Mouse (Mus musculus) left cerebral cortex, postnatal 10 days (tissue): ENCODE measurements around the gene Tmem138. TPM values are rescaled to one million over a fixed set of nuclear protein-coding genes. Genes with fewer than 3 reads are reported as not detected.

Experiments used
- DNase-seq, 2 experiments: peaks; one replicate each; pipeline ENCODE4 v3.0.0; 2021 to 2022; ENCODE audit warnings: low spot score in 2 of 2, mixed read lengths in 1 of 2; ENCODE audit errors: extremely low spot score in 1 of 2
- intact Hi-C: fragments of 180-260 bp; cut with DNase I; formaldehyde crosslinking; loops from one replicate; pipeline ENCODE4 v1.15.1; 2025
- total RNA-seq, 2 experiments: library from RNA; stranded (reverse); gene quantifications; 2 replicates each; pipeline ENCODE4 v1.2.3; 2021

The Tmem138 gene
- total RNA-seq, 2 experiments from 2014 or later, result 12.4 to 15.2 TPM

- intact Hi-C loops, result no loop called here
- DNase-seq, result no peak
Measured at GRCm38 (mm10) chr19:10524784-10525105, 52.4 kb downstream of the Tmem138 start.

GRCm38 (mm10) chr19:10523483-10524080, 53.6 kb downstream of the Tmem138 start:
- no peak for DNase-seq
- intact Hi-C loops, result no loop called here

- intact Hi-C loops, result no loop called here
- no peak for DNase-seq
Measured at GRCm38 (mm10) chr19:10521926-10522325, 55.2 kb downstream of the Tmem138 start.

Other genes starting within 250 kb of the Tmem138 start
- 100 to 1,000 TPM; 240 to 248 TPM for gene Syt7, start 188.3 kb downstream of the Tmem138 start, total RNA-seq
- gene Lrrc10b, start 119.9 kb downstream of the Tmem138 start, total RNA-seq, result 10 to 100 TPM in 1 of 2 experiments, 1 to 10 TPM in 1; 8.7 to 13.3 TPM
- gene Ppp1r32, start 94.4 kb downstream of the Tmem138 start, total RNA-seq, result 1 to 10 TPM in 1 of 2 experiments, under 1 TPM in 1; 0.83 to 2.0 TPM
- 10 to 100 TPM; 70.4 to 75.8 TPM for gene Cpsf7, start 52.1 kb downstream of the Tmem138 start, total RNA-seq
- 10 to 100 TPM; 54.9 to 55.0 TPM for gene Sdhaf2, start 51.2 kb downstream of the Tmem138 start, total RNA-seq
- 10 to 100 TPM; 11.4 to 12.3 TPM for gene Tmem216, start 21.1 kb downstream of the Tmem138 start, total RNA-seq
- 10 to 100 TPM; 12.1 to 13.3 TPM for gene Cyb561a3, start 190 bp downstream of the Tmem138 start, total RNA-seq
- gene Ddb1, start 28.0 kb upstream of the Tmem138 start, total RNA-seq, result 100 to 1,000 TPM; 207 to 211 TPM
- gene Tkfc, start 28.3 kb upstream of the Tmem138 start, total RNA-seq, result 10 to 100 TPM; 26.1 to 32.0 TPM
- gene Vwce, start 56.9 kb upstream of the Tmem138 start, total RNA-seq, result 1 to 10 TPM in 1 of 2 experiments, under 1 TPM in 1; 0.81 to 1.2 TPM
- gene Pga5, start 100.7 kb upstream of the Tmem138 start, total RNA-seq, result not detected
- gene Vps37c, start 111.4 kb upstream of the Tmem138 start, total RNA-seq, result 10 to 100 TPM; 25.2 to 27.6 TPM
- under 1 TPM in 1 of 2 experiments, not detected in 1; 0.30 TPM for gene Cd5, start 161.6 kb upstream of the Tmem138 start, total RNA-seq